Mouse (Mus musculus) embryonic facial prominence, embryonic 11.5 days (tissue): ENCODE results near the gene Slc12a5. TPM values are rescaled to one million over a fixed set of nuclear protein-coding genes. Genes with fewer than 3 reads are reported as not detected.

Source experiments
- ATAC-seq: fragments of 200-750 bp; cut with Nextera tagmentation; replicated peaks from 2 replicates; pipeline ENCODE4 v1.8.0; 2017; ENCODE audit warnings: low read depth; ENCODE audit not compliant: insufficient number of reproducible peaks, low FRiP score, low TSS enrichment
- DNase-seq: peaks from one replicate; pipeline ENCODE4 v3.0.0-alpha.2; 2015; ENCODE audit warnings: low spot score
- H3K27ac ChIP-seq: fragments of 300-500 bp; sonication (generic); replicated peaks from 2 replicates; pipeline ENCODE4 v1.5.1; 2014; ENCODE audit warnings: mild to moderate bottlenecking, low read depth, low read length, control low read depth
- H3K27me3 ChIP-seq: fragments of 300-500 bp; sonication (generic); 2 replicates; pipeline ENCODE4 v1.6.1; 2014; ENCODE audit warnings: mild to moderate bottlenecking, low read length, moderate library complexity, mixed read lengths; ENCODE audit not compliant: control insufficient read depth, insufficient read depth
- H3K36me3 ChIP-seq: fragments of 300-500 bp; sonication (generic); replicated peaks from 2 replicates; pipeline ENCODE4 v1.6.1; 2014; ENCODE audit warnings: low read depth, mild to moderate bottlenecking, low read length, moderate library complexity, mixed read lengths; ENCODE audit not compliant: control insufficient read depth, insufficient read depth
- H3K4me1 ChIP-seq: fragments of 300-500 bp; sonication (generic); 2 replicates; pipeline ENCODE4 v1.6.1; 2014; ENCODE audit warnings: low read length, mixed read lengths; ENCODE audit not compliant: control insufficient read depth, insufficient read depth
- H3K4me2 ChIP-seq: fragments of 300-500 bp; sonication (generic); 2 replicates; pipeline ENCODE4 v1.6.1; 2014; ENCODE audit warnings: low read depth, mild to moderate bottlenecking, control low read depth, low read length, moderate library complexity
- H3K4me3 ChIP-seq: fragments of 300-500 bp; sonication (generic); 2 replicates; pipeline ENCODE4 v1.5.1; 2014; ENCODE audit warnings: low read depth, low read length, control low read depth
- H3K9ac ChIP-seq: fragments of 300-500 bp; sonication (generic); replicated peaks from 2 replicates; pipeline ENCODE4 v1.6.1; 2014; ENCODE audit warnings: mild to moderate bottlenecking, control low read depth, low read length
- H3K9me3 ChIP-seq: fragments of 300-500 bp; sonication (generic); replicated peaks from 2 replicates; pipeline ENCODE4 v1.6.1; 2016; ENCODE audit warnings: mild to moderate bottlenecking, low read length, inconsistent platforms, mixed read lengths; ENCODE audit not compliant: control insufficient read depth
- WGBS: fragments of 180-500 bp; shearing (Covaris S2); extraction: QIAGEN DNeasy Blood & Tissue Kit; methylation state at CpG from one replicate; pipeline ENCODE4 v1.1.7; 2014; 5-methylcytosine and 5-hydroxymethylcytosine counted together
- polyA plus RNA-seq: library from polyadenylated mRNA; unstranded; fragments of >200 nt; fragmentation: Nextera tagmentation; extraction: Ambion mirVana; gene quantifications from 2 replicates; pipeline ENCODE4 v1.2.1, GENCODE M21; 2014

The Slc12a5 gene
- polyA plus RNA-seq, 1 experiment from 2014 or later: 0.94 TPM

DNA sequence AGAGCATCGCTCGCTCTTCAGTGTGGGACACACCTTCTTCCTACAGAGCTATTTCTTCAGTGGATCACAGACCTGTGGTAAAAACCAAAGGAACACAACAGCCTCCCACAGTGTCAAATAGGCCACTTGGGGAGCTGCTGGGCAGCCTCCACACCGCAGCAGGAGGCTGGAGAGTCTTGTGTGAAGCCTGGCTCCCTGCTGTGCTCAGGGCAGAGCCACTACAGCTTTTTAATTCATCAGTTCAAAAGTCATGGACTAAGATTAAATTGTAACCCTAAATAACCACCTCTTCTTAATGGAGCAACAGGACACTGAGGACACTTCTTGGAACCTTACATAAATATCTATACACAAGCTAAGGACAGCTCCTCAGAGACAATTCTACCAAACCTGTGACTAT, 42.5 kb downstream of the Slc12a5 start:
- no peak for ATAC-seq
- DNase-seq: no peak
- no peak overlapping the region for H3K4me2 ChIP-seq
- no peaks in the 10 kb centered on the region for H3K9me3 ChIP-seq
- no peak overlapping the region for H3K9ac ChIP-seq
- H3K27me3 ChIP-seq: peaks cover 11% of the 10 kb centered on the region
- WGBS: 85% methylated on average over 3 of the region's 3 CpGs
- no peak overlapping the region for H3K27ac ChIP-seq
- peaks cover 31% of the 10 kb centered on the region for H3K36me3 ChIP-seq
- no peaks in the 10 kb centered on the region; the same call in 1 of the 2 replicates for H3K4me1 ChIP-seq
- H3K4me3 ChIP-seq: no peak overlapping the region

DNA sequence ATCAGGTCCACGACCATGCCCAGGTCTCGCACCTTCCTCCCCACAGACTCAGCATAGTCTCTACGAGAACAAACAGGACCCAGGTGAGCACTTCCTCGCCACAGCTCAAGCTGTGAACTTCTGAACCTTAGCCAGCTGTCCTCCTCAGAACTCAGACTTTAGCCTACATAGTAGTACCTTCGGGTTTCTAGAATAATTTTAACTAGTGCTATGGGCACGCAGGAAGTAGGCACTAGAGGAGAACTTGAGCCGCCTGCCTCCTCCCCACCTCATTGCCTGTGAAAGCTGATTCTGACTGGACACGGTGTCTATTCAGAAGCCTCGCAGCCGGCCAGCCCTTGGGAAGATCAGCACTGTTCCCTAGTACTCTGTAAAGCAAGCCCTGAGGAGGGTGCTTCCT, 43.6 kb downstream of the Slc12a5 start:
- no peak for DNase-seq
- ATAC-seq: no peak
- Histone ChIP-seq H3K9ac (no peak overlapping the region), H3K36me3 (peaks cover 37% of the 10 kb centered on the region), H3K4me3 (no peak overlapping the region), H3K9me3 (no peaks in the 10 kb centered on the region), H3K4me2 (no peak overlapping the region), H3K27me3 (0 out of 2 replicates have a peak, but pooled peaks cover under 1% of the 10 kb centered on the region), H3K4me1 (no peaks in the 10 kb centered on the region), H3K27ac (no peak overlapping the region)
- WGBS: 90% methylated on average over 10 of the region's 10 CpGs

GRCm38 (mm10) chr2:165006813-165007212, 46.2 kb downstream of the Slc12a5 start:
- no peaks in the 10 kb centered on the region for H3K4me1 ChIP-seq
- H3K9ac ChIP-seq: no peak overlapping the region
- H3K4me2 ChIP-seq: no peak overlapping the region
- H3K4me3 ChIP-seq: no peak overlapping the region
- 94% methylated on average over 4 of the region's 4 CpGs for WGBS
- peaks cover 34% of the 10 kb centered on the region for H3K36me3 ChIP-seq
- no peaks in the 10 kb centered on the region for H3K9me3 ChIP-seq
- ATAC-seq (no peak), DNase-seq (no peak)
- H3K27ac ChIP-seq: no peak overlapping the region
- H3K27me3 ChIP-seq: no peaks in the 10 kb centered on the region

DNA sequence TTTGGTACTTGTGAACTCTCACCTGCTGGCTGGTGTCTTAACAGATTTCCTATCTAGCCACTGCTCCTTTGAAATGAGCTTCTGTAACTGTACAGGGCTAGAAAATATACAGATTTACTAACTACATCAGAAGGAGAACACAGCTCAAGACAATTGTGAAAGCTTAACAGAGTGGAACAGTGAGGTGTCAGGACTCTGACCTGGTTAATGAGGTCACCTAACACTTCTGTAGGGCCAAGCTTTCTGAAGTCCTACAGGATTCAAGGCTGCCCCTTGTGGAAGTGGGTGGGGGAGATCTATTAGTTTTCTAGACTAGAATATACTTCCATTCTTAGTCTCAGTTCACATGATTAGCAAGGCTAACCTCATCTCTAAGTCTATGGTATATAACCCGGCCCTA, 47.4 kb downstream of the Slc12a5 start:
- no peaks in the 10 kb centered on the region for H3K27me3 ChIP-seq
- no peak for ATAC-seq
- H3K36me3 ChIP-seq: peaks cover 26% of the 10 kb centered on the region
- WGBS: 100% methylated on average over 1 of the region's 1 CpGs
- H3K4me3 ChIP-seq: no peak overlapping the region
- no peak overlapping the region for H3K4me2 ChIP-seq
- DNase-seq: no peak
- no peak overlapping the region for H3K9ac ChIP-seq
- no peaks in the 10 kb centered on the region for H3K9me3 ChIP-seq
- H3K4me1 ChIP-seq: no peaks in the 10 kb centered on the region
- no peak overlapping the region for H3K27ac ChIP-seq

GRCm38 (mm10) chr2:165009161-165009560, 48.6 kb downstream of the Slc12a5 start:
- Histone ChIP-seq H3K27ac (no peak overlapping the region), H3K9me3 (no peaks in the 10 kb centered on the region), H3K4me2 (no peak overlapping the region), H3K4me3 (no peak overlapping the region), H3K9ac (no peak overlapping the region), H3K4me1 (no peaks in the 10 kb centered on the region), H3K27me3 (no peaks in the 10 kb centered on the region), H3K36me3 (peaks cover 21% of the 10 kb centered on the region)
- no peak for DNase-seq
- no peak for ATAC-seq
- 96% methylated on average over 14 of the region's 14 CpGs for WGBS

GRCm38 (mm10) chr2:165009581-165009980, 49.0 kb downstream of the Slc12a5 start:
- 90% methylated on average over 2 of the region's 2 CpGs for WGBS
- no peak for ATAC-seq
- Histone ChIP-seq H3K27ac (no peak overlapping the region), H3K27me3 (no peaks in the 10 kb centered on the region), H3K4me2 (no peak overlapping the region), H3K9ac (no peak overlapping the region), H3K4me1 (no peaks in the 10 kb centered on the region), H3K36me3 (peaks cover 21% of the 10 kb centered on the region), H3K9me3 (no peaks in the 10 kb centered on the region), H3K4me3 (no peak overlapping the region)
- DNase-seq: no peak

DNA sequence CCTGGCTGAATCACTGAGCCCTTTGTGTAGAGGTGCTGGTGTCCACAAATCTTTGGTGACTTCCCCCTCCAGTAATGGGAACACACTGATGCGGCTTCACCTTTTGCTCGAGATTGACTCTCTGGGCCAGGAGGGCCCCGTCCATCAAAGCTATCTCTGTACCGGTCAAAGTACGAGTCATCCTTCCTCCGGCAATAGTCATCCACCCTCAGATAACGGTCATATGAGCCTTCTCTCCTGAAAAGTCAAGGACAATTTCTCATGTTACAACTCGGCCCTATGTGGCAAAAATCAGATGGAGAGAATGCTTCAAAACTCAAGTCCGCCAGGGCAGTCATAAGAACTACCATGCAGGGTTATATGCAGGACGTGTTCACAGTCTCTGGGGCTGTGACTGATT, 49.7 kb downstream of the Slc12a5 start:
- DNase-seq (no peak), ATAC-seq (no peak)
- H3K4me3 ChIP-seq: no peak overlapping the region
- 86% methylated on average over 10 of the region's 10 CpGs for WGBS
- H3K4me1 ChIP-seq: no peaks in the 10 kb centered on the region
- peaks cover 21% of the 10 kb centered on the region for H3K36me3 ChIP-seq
- no peaks in the 10 kb centered on the region for H3K9me3 ChIP-seq
- H3K27me3 ChIP-seq: no peaks in the 10 kb centered on the region
- no peak overlapping the region for H3K27ac ChIP-seq
- no peak overlapping the region for H3K4me2 ChIP-seq
- no peak overlapping the region for H3K9ac ChIP-seq

GRCm38 (mm10) chr2:165014935-165015334, 54.3 kb downstream of the Slc12a5 start:
- Histone ChIP-seq H3K4me3 (no peak overlapping the region), H3K4me2 (no peak overlapping the region), H3K27ac (no peak overlapping the region), H3K36me3 (peaks cover 2% of the 10 kb centered on the region; the same call in 1 of the 2 replicates), H3K9ac (no peak overlapping the region), H3K9me3 (no peaks in the 10 kb centered on the region), H3K4me1 (no peaks in the 10 kb centered on the region), H3K27me3 (no peaks in the 10 kb centered on the region)
- ATAC-seq (no peak), DNase-seq (no peak)
- WGBS: 93% methylated on average over 5 of the region's 5 CpGs
